Mouse (Mus musculus) hindlimb bud, embryonic 11.5 days (tissue): ENCODE measurements around the gene Rora.

ENCODE experiments used
- DNase-seq: peaks from one replicate; pipeline ENCODE4 v3.0.0-alpha.2; 2012; ENCODE audit warnings: low read depth, low spot score; ENCODE audit errors: extremely low spot score

Gene Rora

DNA sequence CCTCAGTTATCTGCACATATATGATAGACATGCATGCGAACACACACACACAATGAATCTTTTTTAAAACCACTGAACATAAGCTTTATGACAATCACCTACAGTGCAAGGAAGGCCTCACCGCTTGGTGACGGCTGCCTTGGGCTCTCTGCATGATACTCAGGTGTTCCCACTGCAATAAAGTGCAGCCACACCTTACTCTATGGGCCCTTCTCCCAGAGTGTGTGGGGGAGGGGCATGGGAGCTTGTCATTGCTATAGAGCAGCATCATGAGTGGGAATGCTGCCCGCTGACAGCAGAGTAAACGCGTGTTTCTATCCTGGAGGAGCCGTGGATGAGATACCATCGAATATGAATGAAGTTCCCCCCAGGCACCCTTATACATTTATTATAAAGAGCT lies 525.6 kb downstream of the Rora start:
- DNase-seq: no peak

DNA sequence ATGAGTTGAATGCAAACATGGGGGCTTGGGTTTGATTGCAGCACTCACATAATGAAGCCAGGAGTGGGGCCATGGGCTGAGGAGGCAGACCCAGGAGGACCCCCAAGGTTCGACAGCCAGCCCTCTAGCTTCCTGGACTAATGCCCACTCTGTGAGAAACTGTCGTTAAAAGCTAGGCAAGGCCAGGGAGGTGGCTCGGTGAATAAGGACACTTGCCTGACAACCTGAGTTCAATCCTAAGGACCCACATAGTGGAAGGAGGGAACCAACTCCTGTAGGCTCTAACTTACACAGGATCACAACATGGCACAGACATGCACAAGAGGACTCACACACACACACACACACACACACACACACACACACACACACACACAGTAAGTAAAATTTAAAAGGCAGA lies 527.4 kb downstream of the Rora start:
- DNase-seq: no peak

DNA sequence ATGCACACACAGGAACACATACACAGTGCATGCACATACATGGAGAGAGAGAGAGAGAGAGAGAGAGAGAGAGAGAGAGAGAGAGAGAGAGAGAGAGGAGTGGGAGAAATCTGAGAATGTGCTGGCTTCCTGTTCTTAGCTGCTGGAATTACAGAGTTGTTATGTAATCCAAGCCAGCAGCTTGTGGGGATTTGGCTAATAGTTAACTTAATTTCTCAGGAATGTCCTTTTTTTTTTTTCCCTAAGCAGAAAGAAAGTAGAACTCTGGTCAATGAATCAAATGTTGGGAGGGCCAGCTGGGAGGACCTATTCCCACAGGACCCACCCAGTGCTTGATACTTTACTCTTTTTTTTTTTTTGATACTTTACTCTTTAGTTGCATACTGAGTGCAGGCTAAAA lies 527.8 kb downstream of the Rora start:
- no peak for DNase-seq

DNA sequence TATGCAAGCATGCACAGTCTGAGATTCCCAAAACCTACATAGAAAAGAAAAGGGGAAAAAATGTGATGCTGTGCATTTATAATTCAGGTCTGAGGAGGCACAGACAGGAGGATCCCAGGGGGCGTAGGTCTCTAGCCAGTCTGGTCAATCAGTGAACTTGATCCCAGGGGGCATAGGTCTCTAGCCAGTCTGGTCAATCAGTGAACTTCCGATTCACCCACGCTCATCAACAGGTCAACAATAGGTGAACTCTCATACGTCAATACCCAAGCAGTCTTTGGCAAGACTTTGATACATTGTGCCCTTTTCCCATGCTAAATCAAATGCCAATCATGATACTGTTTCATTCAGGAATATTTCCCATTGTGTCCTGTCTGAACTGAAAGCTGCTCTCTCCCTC lies 530.3 kb downstream of the Rora start:
- no peak for DNase-seq

DNA sequence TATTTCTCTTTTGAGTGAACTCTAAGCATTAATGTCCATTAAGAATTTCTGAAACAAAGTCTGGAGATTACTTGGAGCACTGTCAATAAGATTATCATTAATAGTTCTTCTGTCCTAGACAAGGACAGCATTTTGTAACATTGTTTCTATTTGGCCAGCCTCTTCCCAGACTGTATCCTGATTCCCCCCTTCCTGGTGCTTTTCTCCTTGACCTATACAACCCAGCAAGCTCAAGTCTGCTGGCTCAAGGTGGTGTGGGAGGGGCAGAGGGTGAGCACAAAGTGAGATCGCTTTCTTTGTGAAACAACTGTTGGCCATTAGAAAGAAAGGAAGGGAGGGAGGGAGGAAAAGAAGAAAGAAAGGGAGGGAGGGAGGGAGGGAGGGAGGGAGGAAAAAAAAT lies 537.1 kb downstream of the Rora start:
- no peak for DNase-seq

DNA sequence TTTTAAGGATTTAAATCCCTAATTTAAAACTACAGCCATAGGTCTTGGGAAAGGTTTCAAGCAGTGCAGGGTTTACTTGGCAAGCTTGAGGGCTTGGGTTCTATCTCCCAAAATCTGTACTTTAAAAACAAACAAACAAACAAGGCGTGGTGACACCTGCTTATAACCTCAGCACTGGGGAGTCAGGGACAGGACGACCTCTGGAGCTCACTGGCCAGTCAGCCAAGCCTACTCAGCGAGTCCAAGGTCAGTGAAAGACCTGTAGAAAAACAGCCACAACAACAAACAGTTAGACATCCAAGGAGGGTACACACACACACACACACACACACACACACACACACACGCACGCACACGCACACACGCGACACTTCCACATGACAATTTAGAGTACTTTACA lies 538.9 kb downstream of the Rora start:
- DNase-seq: no peak

DNA sequence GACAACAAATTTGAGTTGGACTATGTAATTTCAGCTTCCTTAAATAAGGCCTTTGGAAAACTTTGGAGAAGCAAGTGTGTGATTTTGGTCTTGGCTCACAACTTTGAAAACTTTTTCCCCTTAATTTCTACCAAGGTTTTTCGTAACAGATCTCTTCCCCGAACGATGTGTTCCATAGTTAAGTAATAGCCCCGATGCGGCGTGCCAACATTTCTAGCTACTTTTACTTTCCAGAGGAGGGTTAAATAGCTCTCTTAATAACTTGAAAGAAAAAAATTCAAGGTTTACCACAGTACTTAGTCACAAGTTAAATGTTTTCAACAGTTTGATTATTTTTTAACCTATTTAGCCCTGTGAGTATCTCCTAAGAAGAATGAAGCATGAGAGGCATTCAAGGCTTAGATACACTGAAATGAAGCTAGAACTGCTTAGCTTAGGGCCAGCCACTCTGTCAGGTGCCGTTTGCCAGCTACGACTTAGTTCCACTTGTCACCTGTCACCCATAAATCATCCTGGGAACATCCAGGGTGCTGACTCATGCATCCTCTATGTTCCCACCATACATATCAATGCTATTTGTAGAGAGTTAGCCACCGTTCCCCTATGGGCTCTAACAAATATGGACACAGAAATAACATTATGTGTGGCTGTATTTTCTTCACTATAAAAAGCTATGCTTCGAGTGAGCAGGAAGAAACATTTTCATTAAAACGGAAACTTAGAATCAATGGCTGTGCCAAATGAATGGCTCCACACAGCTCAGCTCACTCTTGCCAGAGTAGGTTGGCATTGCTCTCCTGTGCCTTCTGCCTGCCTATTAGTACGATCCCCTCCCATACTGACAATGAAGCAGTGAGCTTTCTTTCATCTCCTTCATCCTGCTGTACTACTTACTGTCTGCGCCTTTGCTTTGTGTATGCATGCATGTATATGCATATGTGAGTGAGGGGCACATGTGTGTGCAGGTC lies 541.3 kb downstream of the Rora start:
- DNase-seq: no peak

DNA sequence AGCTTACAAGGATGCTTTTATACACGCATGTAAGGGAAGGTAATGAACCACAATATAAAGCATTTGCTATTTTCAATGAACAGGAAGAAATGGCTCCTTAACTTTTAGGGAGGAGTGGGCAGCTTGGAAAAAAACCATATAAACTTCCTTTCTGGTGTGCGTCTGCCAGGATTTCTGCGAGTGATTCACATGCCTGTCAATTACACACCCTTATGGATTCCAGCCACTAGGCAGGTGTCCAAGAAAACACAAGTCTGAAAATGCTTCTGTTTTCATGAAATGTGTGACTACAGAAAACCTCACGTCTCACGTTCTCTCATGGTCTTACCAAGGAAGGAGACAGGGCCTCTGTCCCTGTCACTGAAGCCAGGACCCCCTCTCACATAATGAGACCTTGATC lies 560.2 kb downstream of the Rora start:
- DNase-seq: no peak

DNA sequence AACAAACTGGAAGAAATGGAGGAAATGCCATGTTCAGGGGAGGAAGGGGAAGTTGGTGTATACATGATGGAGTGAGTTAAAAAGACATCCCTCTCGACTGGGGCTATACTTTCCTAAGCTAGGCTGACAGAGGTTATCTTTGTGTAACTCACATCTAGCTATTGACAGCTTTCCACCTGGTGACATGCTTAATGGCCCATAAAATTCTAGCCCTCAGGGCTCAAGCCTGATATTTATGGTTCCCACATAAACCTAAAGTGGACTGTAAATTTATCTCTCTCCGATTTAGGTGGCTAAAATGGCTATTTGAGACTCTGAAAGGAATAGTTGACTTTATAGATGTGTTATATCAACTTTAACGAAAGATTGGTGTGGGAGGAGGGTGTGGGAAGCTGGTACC lies 571.3 kb downstream of the Rora start:
- peak; percentile 72 for DNase-seq

DNA sequence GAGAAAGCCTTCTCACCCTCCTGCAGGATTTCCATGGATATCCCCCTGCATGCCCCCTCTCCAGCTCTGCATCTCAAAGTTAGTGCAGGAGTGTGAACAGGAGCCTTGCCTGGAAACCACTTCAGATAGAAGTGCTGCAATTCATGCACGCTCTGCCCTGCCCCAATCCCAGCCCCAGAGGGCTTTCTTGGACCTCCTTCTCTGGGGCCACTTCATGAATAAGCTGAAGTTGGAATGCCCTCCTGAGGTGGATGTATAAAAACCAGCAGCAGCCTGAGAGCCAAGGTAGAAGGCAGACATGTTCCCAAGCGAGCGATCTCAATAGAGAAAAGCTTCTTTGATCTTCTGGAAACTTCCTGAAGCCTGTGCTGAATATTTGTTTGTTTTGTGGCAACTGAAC lies 572.8 kb downstream of the Rora start:
- no peak for DNase-seq

DNA sequence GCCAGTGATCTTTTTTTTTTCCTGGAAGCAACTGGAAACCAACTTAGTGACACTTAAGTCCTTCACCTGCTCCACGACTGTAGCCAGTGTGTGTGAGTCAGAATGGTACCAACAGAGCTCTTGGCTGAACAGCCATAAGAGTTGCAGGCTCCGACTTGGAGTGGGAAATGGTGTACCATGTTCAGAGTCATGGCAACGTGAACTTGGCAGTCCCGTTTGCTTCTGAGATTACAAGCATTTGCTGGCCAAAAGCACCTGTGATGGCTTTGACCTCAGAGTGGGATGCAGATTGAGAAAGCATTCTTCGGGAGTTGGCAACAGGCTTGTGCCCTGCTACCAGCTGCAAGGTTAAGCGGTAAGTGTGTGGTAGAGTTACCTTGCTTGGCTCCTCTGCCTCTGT lies 574.2 kb downstream of the Rora start:
- no peak for DNase-seq

DNA sequence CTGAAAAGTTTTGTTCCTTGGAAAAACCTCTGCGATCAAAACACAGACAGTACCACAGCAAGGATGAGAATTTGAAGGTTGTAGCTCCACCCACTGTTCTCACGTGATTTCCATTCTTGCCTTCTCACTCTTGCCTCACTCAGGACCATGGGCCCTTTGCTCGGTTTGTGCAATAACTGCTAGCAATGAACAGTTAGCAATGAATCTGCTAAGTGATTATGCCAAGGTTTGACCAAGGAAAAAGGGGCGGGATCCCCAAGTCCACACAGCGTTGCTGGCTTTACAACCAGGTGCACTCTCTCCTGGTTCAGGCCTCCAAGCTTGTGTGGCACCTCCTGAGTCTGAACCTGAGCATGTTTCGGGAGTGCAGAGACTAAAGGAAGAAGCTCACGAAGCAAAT lies 576.3 kb downstream of the Rora start:
- no peak for DNase-seq

- no peak for DNase-seq
Measured at GRCm38 (mm10) chr9:69234526-69234925, 580.9 kb downstream of the Rora start.

DNA sequence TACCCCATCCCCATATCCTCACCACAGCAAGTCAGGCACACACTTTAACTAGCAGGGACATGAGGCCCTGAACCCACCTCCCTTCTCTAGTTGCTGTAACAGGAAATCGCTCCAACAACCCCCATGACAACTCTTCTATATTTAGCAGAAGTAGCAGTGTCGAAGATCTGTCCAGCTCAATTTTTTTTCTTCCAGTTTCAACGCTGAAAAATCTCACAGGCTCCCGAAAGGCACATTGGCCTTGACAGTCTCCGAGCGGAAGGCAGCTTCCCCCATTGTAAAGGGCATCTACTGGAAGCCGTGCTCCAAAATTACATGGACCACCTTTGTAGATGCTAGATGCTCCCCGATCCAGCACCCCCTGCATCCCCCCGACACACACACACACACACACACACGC lies 583.7 kb downstream of the Rora start:
- no peak for DNase-seq

DNA sequence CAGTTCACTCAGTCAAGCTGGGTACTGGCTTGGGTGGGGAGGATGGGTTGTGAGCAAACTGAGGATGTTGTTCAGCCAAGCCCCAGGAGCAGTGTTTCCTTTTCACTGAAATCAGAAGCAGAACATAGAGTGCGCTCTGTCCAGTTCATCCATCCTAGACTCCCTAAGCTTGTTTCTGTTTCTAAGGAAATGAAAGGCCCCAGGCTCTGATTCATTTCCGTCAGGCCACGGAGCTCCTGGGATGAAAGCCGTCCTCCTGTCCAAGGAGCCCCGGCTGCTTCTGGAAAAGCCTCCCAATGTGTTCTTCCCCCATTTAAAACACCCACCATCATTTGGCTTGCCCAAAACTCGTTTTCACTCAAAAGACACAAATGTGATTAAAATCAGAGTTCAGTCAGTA lies 589.0 kb downstream of the Rora start:
- no peak for DNase-seq

- DNase-seq: no peak
Measured at GRCm38 (mm10) chr9:69243626-69244025, 590.0 kb downstream of the Rora start.

GRCm38 (mm10) chr9:69246225-69246624 lies 592.6 kb downstream of the Rora start:
- no peak for DNase-seq

DNA sequence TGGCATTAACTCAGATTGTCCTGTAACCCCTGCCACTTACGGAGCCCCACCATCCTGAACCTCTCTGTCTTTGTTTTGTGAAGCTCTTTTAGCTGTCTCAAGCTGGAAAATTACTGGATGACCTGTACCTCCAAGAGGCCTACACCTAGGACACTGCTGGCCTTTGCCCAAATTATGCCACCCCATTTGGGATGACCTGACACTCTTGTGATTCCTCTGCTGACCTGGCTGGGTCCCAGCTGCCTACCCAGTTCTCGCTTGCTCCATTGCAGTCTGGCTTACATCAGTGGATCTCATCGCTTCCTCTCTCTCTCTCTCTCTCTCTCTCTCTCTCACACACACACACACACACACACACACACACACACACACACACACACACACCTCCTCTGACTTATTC lies 596.0 kb downstream of the Rora start:
- no peak for DNase-seq

DNA sequence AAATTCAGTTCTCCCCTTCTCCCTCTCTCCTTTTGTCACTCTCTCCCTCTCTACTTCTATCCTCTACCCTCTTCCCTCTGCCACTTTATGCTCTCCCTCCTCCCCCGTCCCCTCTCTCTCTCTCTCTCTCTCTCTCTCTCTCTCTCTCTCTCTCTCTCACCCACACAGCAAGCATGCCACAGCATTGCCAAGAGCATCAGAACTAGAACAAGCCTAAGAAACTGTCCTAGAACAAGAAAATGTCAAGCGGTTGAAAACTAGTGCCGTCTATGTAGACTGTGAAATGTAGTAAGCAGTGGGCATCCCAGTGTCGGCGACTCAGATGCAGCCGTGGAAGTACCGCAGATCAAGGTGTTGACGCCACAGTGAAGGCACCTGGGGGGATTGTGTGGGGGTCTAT lies 596.7 kb downstream of the Rora start:
- no peak for DNase-seq

DNA sequence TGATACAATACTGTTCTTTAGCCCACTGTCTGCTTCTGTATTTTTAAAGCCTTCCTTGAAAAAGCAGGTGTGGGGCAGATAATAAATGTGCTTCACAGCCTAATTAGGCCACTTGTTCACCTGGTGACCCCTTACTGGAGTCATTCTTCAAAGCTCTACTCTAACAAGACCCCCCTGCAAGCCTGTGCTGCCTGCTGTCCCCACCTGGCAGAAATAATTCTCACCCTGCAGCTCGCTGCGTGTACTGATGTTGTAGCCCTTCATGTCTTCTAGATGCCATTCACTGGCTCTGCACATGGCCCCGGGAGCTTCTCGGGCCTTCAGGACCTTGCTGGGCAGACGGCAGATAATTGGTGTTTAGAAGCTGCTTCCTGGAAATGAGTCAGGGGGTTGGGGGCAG lies 604.9 kb downstream of the Rora start:
- DNase-seq: no peak

DNA sequence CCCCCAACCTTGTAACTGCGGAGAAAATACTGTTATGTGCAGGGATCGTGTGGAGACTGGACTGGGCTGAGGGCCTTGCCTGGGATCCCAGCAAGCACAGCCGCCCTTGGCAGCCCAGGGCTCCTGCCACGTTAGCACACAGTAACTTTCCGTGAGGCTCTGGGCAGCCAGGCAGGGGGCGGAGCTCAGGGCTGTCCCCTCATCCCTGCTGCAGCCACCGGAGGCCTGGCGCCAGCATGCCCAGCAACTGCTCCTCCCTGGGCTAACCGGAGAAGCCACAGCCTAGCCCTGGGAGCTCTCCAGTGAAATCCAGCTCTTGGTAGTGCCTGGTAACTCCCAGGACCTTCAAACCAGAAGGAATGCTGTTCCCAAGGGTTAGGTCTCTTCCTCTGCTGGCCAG lies 605.8 kb downstream of the Rora start:
- no peak for DNase-seq

- no peak for DNase-seq
Measured at GRCm38 (mm10) chr9:69265151-69265550, 611.6 kb downstream of the Rora start.

DNA sequence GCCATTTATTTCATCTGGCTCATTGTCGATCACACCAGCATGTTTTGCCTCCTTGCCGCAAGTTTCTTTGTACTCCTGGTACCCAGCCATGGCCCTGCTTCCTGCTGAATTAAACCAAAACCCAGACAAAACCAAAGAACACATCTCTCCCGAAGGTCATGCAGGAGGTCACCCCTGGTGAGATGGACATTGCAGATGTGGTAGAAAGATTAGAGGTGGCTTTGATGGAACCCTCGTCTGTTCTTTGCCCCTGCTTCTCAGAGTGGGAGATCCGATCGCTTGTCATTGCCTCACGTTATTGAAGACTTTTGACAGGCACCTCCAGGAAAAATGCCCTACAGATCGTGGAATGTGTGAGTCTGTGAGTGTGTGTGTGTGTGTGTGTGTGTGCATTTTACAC lies 616.8 kb downstream of the Rora start:
- DNase-seq: no peak
